Mouse (Mus musculus) embryo, embryonic 10.5 days (tissue): Measurements from ENCODE around the gene Dvl1.
A peak's percentile ranks its signal among the peaks of the same experiment; 100 is the strongest.

Experiments
- DNase-seq: peaks from one replicate; pipeline ENCODE4 v3.0.0-alpha.2; 2015; ENCODE audit warnings: low spot score

Dvl1 gene

DNA sequence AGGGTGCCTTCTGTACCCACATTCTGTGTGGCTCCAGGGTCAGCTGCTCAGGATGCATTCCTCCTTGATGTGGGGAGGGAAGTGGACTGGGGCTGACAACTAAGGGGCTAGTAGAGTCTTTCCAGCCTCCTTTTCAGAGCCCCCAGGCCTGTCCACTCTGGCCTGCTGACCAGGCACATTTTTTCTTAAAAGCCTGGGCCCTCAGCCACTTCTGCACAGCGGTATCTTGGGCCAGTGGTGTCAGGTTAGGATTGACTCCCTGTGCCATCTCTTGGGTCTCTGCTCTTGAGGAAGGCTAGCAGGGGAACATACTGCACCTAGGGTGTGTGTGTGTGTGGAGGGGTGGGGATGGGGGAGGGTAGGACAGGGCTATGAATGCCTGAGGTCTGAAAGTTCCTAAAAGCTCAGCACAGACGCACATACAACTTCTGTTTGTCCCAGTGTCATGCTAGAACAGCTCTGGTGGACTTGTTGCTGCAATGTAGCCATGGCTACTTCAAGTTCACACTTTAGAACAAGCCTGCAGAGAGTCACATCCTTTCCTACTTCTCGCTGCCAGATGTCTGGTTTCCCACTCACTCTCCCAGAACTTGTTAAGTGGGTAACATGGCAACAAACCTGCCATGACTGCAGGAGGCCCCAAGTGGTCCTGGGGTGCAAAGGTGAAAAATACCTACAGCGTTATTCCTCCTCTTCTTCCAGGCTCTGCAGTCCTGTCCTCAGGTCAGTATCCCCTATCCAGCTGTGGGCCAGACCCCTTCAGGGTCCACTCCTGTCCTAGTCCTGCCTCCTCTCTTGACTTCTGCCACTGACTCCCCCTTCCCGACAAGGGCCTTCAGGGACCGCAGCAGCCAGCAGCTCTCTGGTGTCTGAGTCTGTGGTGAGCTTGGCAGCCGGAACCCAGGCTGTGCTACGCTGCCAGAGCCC, 6.9 kb upstream of the Dvl1 start:
- DNase-seq, result peak; percentile 29

DNA sequence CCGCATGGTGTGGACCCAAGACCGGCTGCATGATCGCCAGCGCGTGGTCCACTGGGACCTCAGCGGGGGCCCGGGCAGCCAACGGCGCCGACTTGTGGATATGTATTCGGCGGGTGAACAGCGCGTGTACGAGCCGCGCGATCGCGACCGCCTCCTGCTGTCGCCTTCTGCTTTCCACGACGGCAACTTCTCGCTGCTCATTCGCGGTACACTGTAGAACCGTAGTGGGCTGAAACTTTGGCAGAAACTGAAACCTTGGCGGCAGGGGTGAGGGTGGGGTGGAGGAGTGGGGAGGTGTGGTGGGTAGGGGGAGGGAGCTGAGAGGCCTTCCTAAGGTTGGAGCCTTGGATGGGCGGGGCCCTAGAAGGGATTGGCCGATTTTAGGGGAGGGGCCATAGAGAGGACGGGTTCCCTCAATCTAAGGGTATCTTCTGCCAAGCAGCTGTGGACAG, 6.2 kb upstream of the Dvl1 start:
- peak; percentile 81 for DNase-seq

GRCm38 (mm10) chr4:155841651-155842270, 5.4 kb upstream of the Dvl1 start:
- no peak for DNase-seq

GRCm38 (mm10) chr4:155843231-155843630, 4.0 kb upstream of the Dvl1 start:
- no peak for DNase-seq

GRCm38 (mm10) chr4:155847591-155848352, 570 bp downstream of the Dvl1 start:
- peak; percentile 37 for DNase-seq

- peak; percentile 22 for DNase-seq
Measured at GRCm38 (mm10) chr4:155848434-155849095, 1.4 kb downstream of the Dvl1 start.

DNA sequence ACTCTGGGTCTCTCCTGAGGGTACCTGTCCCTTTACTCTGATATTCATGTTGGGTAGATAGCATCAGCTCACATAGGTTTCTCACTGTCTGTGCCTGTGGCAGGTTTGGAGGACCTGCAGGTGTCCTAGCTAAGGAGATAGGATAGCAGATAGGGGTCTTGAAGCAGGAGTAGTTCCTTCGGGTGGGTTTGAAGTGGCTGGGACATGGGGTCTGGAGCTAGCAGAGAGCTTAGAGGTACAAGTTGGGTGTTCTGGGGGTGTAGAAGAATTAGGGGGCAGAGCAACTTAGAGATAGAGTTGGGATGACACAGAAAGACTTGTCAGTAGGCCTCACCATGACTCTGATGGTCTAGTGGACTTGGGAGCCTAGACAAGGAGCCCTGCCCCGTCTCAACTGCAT, 2.2 kb downstream of the Dvl1 start:
- no peak for DNase-seq

DNA sequence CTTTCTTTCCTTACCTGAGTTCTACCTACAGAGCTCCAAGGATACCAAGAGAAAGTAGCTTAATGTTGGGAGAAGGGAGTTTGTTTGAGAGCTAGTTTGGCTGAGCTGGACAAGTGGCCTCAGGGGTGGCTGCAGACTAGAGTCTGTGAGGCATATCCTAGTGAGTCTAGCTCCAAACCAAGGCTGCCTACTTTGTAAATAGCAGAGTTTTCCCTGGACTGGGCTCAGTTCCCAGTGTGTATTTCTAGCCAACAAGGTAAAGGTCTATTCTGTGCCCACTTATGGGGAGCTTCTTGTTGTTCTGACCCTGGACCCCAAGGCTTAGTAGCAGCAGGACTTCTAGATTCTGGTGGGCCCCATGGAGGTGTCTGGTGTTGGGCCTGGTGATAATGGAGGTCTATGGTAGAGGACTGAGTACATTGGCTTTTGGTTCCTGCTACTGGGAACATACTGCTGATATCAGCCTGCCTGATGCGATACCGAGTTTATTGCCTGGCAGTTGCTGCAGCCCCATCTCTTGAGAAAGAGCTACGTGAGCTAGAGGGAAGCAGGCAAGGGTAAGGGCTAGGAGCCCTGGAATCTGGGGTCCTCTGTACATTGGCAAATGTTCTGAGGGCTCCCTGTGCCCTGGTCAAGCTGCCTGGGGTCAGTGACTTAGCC, 2.7 kb downstream of the Dvl1 start:
- DNase-seq, result no peak

DNA sequence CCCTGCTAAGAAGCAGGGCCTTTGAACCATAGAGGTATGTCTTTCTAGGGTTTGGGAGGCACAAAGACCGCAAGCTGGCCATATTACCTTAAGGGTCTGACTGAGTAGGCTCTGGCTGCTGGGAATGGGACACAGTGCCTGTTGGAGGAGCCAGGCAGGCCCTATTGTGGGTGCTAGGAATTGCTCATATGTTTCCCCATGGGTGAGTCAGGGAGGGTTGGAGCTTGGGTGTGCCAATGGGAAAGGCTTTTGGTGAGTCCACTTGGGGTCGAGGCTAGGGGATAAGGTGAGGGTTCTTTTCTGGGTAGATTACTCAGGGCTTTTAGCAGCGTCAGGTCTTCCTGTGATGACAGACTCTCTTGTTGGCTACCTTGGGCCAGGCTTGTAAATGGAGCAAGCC, 4.2 kb downstream of the Dvl1 start:
- no peak for DNase-seq

DNA sequence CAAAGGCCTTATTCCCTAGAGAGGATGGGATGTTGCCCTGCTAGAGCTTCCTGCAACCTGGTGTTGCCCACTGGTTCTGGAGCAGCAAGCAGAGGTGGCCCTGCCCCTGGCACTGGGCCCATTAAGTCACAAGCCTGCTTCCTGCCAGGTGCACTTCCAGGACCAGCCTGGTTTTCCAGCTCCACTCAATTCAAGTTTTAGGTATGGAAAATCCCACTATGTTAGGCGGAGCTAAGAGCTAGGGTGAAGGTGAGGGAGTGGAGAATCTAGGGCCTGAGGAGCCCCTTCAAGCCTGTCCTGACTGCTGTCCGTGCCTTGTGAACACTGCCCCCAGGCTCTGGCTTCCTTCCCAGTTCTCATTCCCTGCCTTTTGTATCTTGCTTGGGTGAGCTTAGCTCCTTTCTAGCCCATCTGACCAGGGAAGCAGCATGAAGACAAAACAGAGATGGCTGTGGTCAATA, 4.8 kb downstream of the Dvl1 start:
- no peak for DNase-seq

DNA sequence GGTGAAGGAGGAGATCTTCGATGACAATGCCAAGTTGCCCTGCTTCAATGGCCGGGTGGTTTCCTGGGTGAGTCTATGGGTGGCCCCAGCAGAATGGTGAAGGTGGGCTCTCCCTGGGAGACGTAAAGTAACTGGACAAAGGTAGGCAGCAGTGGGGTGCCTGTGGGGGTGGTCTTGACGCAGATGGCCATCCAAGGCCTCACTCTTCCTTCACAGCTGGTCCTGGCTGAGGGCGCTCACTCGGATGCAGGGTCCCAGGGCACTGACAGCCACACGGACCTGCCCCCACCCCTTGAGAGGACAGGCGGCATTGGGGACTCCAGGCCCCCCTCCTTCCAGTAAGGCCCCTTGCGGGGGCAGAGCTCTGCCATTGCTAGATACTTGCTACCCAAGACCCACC, 6.2 kb downstream of the Dvl1 start:
- DNase-seq, result no peak

GRCm38 (mm10) chr4:155854991-155855390, 7.8 kb downstream of the Dvl1 start:
- no peak for DNase-seq

GRCm38 (mm10) chr4:155856071-155856470, 8.9 kb downstream of the Dvl1 start:
- DNase-seq, result no peak

DNA sequence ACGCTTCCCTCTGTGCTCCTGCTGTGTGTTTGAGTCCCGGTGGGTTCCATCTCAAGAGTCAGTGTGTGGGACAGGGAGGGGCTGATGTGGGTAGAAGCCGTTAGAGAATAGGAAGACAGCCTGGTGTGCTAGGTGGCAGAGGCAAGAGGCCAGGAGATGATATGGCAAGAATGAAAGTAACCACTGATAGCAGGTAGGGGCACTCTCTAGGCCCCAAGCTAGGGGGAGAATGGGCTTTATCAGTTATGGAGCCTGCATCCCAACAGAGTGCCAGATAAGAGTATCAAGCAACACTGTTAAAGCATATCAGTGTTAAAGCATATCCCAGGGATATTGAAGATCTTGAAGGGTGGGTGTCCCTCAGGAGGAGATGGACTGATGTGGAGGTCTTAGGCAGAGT, 9.7 kb downstream of the Dvl1 start:
- no peak for DNase-seq

- DNase-seq, result peak; percentile 82
Measured at GRCm38 (mm10) chr4:155859318-155859717, 12.1 kb downstream of the Dvl1 start.

DNA sequence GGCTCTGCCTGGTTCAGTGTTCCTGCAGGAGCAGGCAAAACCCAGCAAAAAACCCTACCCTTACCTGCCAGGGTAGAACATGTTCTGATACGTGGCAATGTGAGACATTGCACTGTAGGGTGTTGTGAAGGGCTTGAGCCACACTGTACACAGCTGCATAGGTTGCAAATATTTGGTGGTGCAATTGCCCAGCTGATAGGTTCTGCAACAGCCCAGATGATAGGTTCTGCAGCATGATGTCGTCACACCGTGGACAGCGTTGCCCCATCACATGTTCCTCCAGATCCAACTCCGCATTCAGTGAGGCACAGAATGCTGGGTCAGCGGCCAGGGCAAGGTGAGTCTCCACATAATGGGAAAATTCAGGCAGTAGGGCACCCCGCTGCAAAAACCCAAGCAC, 14.6 kb downstream of the Dvl1 start:
- DNase-seq, result no peak

GRCm38 (mm10) chr4:155863001-155863400, 15.8 kb downstream of the Dvl1 start, which contains the start of gene Tas1r3:
Gene Tas1r3 (minus strand): TSS chr4:155863362.
- DNase-seq, result no peak

- DNase-seq, result peak; percentile 3
Measured at GRCm38 (mm10) chr4:155868614-155869298, 21.6 kb downstream of the Dvl1 start.

DNA sequence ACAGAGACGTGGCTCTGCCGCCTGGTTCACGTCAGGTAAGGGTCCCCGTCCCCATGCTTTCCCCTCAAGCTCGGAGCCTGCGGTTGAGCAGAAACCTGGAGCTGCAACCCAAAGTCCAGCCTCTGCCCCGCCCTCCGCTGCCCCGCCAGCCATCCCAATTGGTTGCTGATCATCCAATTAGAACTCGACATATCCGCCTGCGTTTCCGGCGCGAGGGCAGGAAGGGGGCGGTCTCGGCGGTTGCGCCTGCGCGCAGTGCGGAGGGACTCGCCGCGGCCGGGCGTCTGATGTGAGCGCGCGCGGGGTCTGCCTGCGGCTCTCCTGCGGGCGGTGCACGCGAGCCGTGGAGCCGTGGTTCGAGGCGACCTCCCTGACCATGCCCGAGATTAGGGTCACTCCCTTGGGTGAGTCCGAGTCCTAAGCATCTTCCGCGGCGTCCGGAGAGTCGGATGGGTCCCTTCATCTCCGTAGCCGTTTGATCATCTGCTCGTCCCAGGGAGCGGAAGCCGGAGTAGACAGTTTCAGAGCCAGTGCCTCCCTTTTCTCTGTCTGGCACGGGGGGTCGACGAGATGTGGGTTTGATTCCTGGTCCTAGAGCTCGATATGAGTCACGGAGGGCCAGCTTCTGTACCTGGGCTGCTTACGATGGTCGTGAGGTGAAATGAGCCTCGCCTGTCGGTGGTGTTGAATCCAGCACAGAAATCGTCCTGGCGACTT, 22.3 kb downstream of the Dvl1 start, which contains the start of the genes Cptp and Ints11:
TSS of gene Cptp (minus strand) at position 124 of the 717 bp plus-strand sequence.
TSS of gene Ints11 (plus strand) at position 230 of the 717 bp plus-strand sequence.
- peak; percentile 96 for DNase-seq

DNA sequence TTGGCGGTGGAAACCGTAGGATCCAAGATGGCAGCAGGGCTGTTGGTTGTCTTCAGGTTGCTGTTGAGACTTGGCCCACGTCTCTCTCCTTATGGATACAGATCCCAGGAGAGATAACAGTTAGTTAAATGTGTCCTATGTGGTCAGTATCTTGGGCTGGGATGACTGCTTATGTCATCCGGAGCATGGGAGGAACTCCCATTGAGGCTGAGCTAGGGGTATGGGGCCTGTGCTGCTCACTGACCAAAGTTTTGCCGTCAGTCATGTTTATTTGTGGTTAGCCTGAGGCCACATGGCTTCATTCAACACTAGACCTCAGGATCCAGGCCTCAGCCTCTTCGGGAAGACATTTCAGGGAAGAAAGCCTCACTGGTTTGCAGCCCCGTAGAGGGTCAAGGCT, 24.2 kb downstream of the Dvl1 start:
- no peak for DNase-seq
